Mouse (Mus musculus): ENCODE data around the gene Sirpa.

DNA sequence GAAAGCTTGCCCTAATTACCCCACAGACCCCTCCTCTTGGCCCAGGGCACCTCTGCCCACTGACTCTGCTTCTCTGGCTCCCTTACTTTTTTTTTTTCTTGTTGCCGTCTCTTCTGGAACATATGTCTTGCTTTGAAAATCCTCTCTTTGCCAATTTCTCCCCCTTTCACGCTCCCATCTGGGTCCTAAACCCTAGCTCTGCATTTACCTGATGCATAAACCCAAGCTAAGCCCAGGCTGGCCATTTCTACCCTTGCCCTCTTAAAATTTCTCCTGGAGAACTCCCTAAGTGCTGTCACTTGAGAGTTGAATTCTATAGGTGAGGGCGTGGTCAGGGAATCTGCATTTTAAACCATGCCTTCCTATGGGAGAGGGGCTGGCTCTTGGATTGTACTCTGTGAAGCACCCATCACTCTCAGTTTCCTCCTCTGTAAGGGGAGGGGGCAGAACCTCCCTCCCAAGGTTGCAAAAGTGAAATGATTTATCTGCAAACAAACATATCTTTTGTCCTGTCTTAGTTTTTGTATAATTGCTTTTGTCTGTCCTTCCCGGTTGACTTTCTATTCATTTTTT lies 18.8 kb upstream of the Sirpa start:
- TF ChIP-seq CTCF (IDR thresholded peaks at IDR 0.05; ENCODE audit: low read depth) = no peak
- no peak for TF ChIP-seq EP300 (IDR thresholded peaks at IDR 0.05; ENCODE audit: low read depth)

Measured in liver, postnatal 0 days (tissue).